Mouse (Mus musculus) C2C12 (cell line): ENCODE data around the gene Fam19a4. TPM values are rescaled to one million over a fixed set of nuclear protein-coding genes. Genes with fewer than 3 reads are reported as not detected.

Experiments
- H3K27me3 ChIP-seq: one replicate; pipeline ENCODE4 v1.6.1; 2011; ENCODE audit not compliant: control insufficient read depth, insufficient read depth, insufficient read length
- H3K36me3 ChIP-seq: one replicate; pipeline ENCODE4 v1.6.1; 2011; ENCODE audit not compliant: control insufficient read depth, insufficient read depth
- H3K4me3 ChIP-seq: one replicate; pipeline ENCODE4 v1.5.1; 2011; ENCODE audit warnings: mild to moderate bottlenecking, control low read depth; ENCODE audit not compliant: poor library complexity, insufficient read depth, severe bottlenecking
- H3K79me2 ChIP-seq: one replicate; pipeline ENCODE4 v1.6.1; 2011; ENCODE audit not compliant: control insufficient read depth, insufficient read depth
- H3K79me3 ChIP-seq: one replicate; pipeline ENCODE4 v1.6.1; 2011; ENCODE audit warnings: low read depth, control low read depth
- H3ac ChIP-seq: one replicate; pipeline ENCODE3; 2011; ENCODE audit warnings: low read depth; ENCODE audit not compliant: control insufficient read depth, insufficient read length
- CEBPB ChIP-seq: IDR thresholded peaks from one replicate; pipeline ENCODE4 v1.6.1; 2011; ENCODE audit warnings: low read depth, mild to moderate bottlenecking, control low read depth, moderate library complexity
- CTCF ChIP-seq: IDR thresholded peaks from one replicate; pipeline ENCODE4 v1.5.1; 2011; ENCODE audit not compliant: control insufficient read depth, insufficient read depth, insufficient read length
- FOSL1 ChIP-seq: IDR thresholded peaks from one replicate; pipeline ENCODE4 v1.8.0; 2011; ENCODE audit warnings: mild to moderate bottlenecking, low read length; ENCODE audit not compliant: poor library complexity, insufficient read depth, severe bottlenecking
- MAX ChIP-seq: IDR thresholded peaks from one replicate; pipeline ENCODE4 v1.6.1; 2011; ENCODE audit warnings: mild to moderate bottlenecking, control low read depth
- MYOD1 ChIP-seq: IDR thresholded peaks from one replicate; pipeline ENCODE4 v1.6.1; 2011; ENCODE audit warnings: low read depth; ENCODE audit not compliant: control insufficient read depth, insufficient read length
- MYOG ChIP-seq: IDR thresholded peaks from one replicate; pipeline ENCODE4 v1.6.1; 2011; ENCODE audit not compliant: control insufficient read depth, insufficient read length; ENCODE audit errors: extremely low read depth
- USF1 ChIP-seq: IDR thresholded peaks from one replicate; pipeline ENCODE4 v1.6.1; 2011; ENCODE audit warnings: low read depth, mild to moderate bottlenecking, control low read depth, moderate library complexity
- polyA plus RNA-seq: library from polyadenylated mRNA; unstranded; fragments of >200 nt; fragmentation: generic; extraction: Trizol; gene quantifications from one replicate; pipeline ENCODE4 v1.2.1, GENCODE M21; 2012; ENCODE audit warnings: missing spikeins

The Fam19a4 gene
- polyA plus RNA-seq, 1 experiment, result not detected

- H3ac ChIP-seq, result no peak overlapping the region
- TF ChIP-seq CTCF, result no peak
- no peak for TF ChIP-seq USF1
- no peak for TF ChIP-seq MYOD1
- no peak for TF ChIP-seq MYOG
- TF ChIP-seq CEBPB, result no peak
- no peak for TF ChIP-seq FOSL1
- TF ChIP-seq MAX, result no peak
- H3K79me3 ChIP-seq, result no peaks in the 10 kb centered on the region
- no peaks in the 10 kb centered on the region for H3K27me3 ChIP-seq
- H3K36me3 ChIP-seq, result no peaks in the 10 kb centered on the region
- no peak overlapping the region for H3K4me3 ChIP-seq
- H3K79me2 ChIP-seq, result no peaks in the 10 kb centered on the region
These were observed 257.2 kb downstream of the Fam19a4 start for GRCm38 (mm10) chr6:96802981-96803380.

GRCm38 (mm10) chr6:96798746-96799145, 261.5 kb downstream of the Fam19a4 start:
- Histone ChIP-seq H3K4me3 (no peak overlapping the region), H3ac (no peak overlapping the region), H3K36me3 (no peaks in the 10 kb centered on the region), H3K27me3 (no peaks in the 10 kb centered on the region), H3K79me3 (no peaks in the 10 kb centered on the region), H3K79me2 (no peaks in the 10 kb centered on the region)
- TF ChIP-seq MAX, result no peak
- no peak for TF ChIP-seq FOSL1
- TF ChIP-seq MYOG, result no peak
- no peak for TF ChIP-seq MYOD1
- no peak for TF ChIP-seq CTCF
- TF ChIP-seq CEBPB, result no peak
- no peak for TF ChIP-seq USF1

GRCm38 (mm10) chr6:96797451-96797850, 262.8 kb downstream of the Fam19a4 start:
- no peak overlapping the region for H3ac ChIP-seq
- no peaks in the 10 kb centered on the region for H3K79me2 ChIP-seq
- no peak overlapping the region for H3K4me3 ChIP-seq
- H3K79me3 ChIP-seq, result no peaks in the 10 kb centered on the region
- TF ChIP-seq USF1, result no peak
- TF ChIP-seq FOSL1, result no peak
- TF ChIP-seq CTCF, result no peak
- no peak for TF ChIP-seq MYOG
- TF ChIP-seq CEBPB, result no peak
- no peak for TF ChIP-seq MAX
- TF ChIP-seq MYOD1, result no peak
- H3K27me3 ChIP-seq, result no peaks in the 10 kb centered on the region
- no peaks in the 10 kb centered on the region for H3K36me3 ChIP-seq

Other genes starting within 250 kb of the Fam19a4 start
- 4.9 TPM for gene Eogt, start 88.8 kb upstream of the Fam19a4 start, polyA plus RNA-seq
- gene Tmf1, start 118.7 kb upstream of the Fam19a4 start, polyA plus RNA-seq, result 6.4 TPM
- gene Uba3, start 145.2 kb upstream of the Fam19a4 start, polyA plus RNA-seq, result 32.8 TPM
- gene Arl6ip5, start 150.3 kb upstream of the Fam19a4 start, polyA plus RNA-seq, result 298 TPM
- 0.36 TPM for gene Lmod3, start 192.3 kb upstream of the Fam19a4 start, polyA plus RNA-seq